Mouse (Mus musculus) hindbrain, embryonic 14.5 days (tissue): ENCODE results near the gene Kctd7. TPM values are rescaled to one million over a fixed set of nuclear protein-coding genes. Genes with fewer than 3 reads are reported as not detected.

Experiments
- ATAC-seq: fragments of 200-750 bp; cut with Nextera tagmentation; 2 replicates; pipeline ENCODE4 v1.8.0; 2017; ENCODE audit warnings: moderate number of reproducible peaks, mild to moderate bottlenecking, moderate TSS enrichment, moderate library complexity; ENCODE audit not compliant: low FRiP score
- DNase-seq: peaks from one replicate; pipeline ENCODE4 v3.0.0-alpha.2; 2015; ENCODE audit warnings: low spot score
- H3K27ac ChIP-seq: fragments of 300-500 bp; sonication (generic); 2 replicates; pipeline ENCODE4 v1.5.1; 2014; ENCODE audit warnings: mild to moderate bottlenecking, moderate library complexity
- H3K27me3 ChIP-seq: fragments of 300-500 bp; sonication (generic); 2 replicates; pipeline ENCODE4 v1.6.1; 2014; ENCODE audit warnings: mild to moderate bottlenecking, low read length, mixed read lengths; ENCODE audit not compliant: control insufficient read depth, insufficient read depth
- H3K36me3 ChIP-seq: fragments of 300-500 bp; sonication (generic); replicated peaks from 2 replicates; pipeline ENCODE4 v1.6.1; 2014; ENCODE audit not compliant: control insufficient read depth, insufficient read depth
- H3K4me1 ChIP-seq: fragments of 300-500 bp; sonication (generic); replicated peaks from 2 replicates; pipeline ENCODE4 v1.6.1; 2014; ENCODE audit warnings: antibody characterized with exemption, low read length, mixed read lengths; ENCODE audit not compliant: control insufficient read depth, insufficient read depth
- H3K4me2 ChIP-seq: fragments of 300-500 bp; sonication (generic); replicated peaks from 2 replicates; pipeline ENCODE4 v1.6.1; 2014; ENCODE audit warnings: mild to moderate bottlenecking, moderate library complexity
- H3K4me3 ChIP-seq: fragments of 300-500 bp; sonication (generic); replicated peaks from 2 replicates; pipeline ENCODE4 v1.5.1; 2014; ENCODE audit warnings: mild to moderate bottlenecking, low read length
- H3K9ac ChIP-seq: fragments of 300-500 bp; sonication (generic); 2 replicates; pipeline ENCODE4 v1.6.1; 2014
- H3K9me3 ChIP-seq: fragments of 300-500 bp; sonication (generic); 2 replicates; pipeline ENCODE4 v1.6.1; 2016; ENCODE audit warnings: low read length; ENCODE audit not compliant: control insufficient read depth
- WGBS: fragments of 180-500 bp; shearing (Covaris S2); extraction: QIAGEN DNeasy Blood & Tissue Kit; methylation state at CpG from one replicate; pipeline ENCODE4 v1.1.7; 2014; 5-methylcytosine and 5-hydroxymethylcytosine counted together
- polyA plus RNA-seq: library from polyadenylated mRNA; unstranded; fragments of >200 nt; fragmentation: Nextera tagmentation; extraction: Ambion mirVana; gene quantifications from 2 replicates; pipeline ENCODE4 v1.2.1, GENCODE M21; 2014

Kctd7 gene
- polyA plus RNA-seq, 1 experiment from 2014 or later = 15.3 TPM

DNA sequence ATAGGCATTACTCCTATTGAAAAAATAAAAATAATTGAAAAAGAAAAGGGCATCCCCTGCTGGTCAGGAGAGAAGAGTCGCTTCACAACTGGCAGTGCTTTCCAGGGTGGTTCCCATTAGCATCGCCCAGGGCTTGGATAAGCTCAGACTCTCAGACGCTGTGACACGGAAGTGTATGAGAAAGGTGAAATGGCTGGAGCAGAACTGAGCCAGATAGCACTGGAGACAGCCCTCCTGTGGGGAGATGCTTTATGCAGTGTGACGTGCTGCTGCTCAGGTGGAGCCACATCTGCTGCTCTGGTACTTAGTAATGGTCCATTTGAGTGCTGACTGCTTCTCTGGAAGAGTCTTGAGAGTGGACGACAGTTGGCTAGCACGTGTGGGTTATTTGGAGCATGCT lies 35.7 kb downstream of the Kctd7 start:
- H3K4me1 ChIP-seq = no peaks in the 10 kb centered on the region

DNA sequence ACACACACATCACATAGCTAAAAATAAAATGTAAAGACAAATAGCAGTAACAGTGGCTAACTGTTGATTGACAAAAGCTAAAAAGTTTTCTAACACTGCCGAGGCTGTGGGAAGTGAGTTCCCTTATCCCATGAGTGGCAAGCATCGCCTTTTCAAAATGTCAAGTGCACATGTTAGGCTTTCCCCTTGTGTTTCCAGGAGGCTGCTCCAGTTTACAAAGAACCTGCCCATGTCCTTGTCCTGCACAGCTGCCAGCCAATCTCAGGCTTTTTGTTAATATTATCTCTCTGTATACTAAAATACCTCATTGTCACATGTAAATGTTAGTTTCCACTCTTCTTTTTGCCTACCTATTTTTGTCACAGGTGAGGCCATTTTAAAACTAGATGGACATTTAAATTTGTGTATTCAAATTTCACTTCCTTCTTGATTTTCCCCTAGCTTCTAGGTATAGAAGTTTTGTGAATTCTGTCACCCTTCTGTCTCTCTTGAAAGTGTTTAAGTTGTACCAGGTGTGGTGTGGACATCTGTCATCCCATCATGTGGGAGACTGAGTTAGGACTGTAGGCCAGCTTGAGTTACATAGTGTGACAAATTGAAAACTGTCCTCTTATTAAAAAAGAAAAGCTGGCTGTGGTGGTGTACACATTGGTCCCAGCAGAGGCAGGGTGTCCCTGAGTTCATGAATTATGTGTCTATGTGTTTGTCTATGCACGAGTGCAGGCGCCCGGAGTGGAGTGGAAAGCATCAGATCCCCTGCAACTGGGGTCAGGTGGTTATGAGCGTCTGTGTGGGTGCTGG lies 37.3 kb downstream of the Kctd7 start:
- no peak overlapping the region for H3K9ac ChIP-seq
- no peak for ATAC-seq
- no peaks in the 10 kb centered on the region for H3K27me3 ChIP-seq

More for the DNA sequence above, 35.7 kb downstream of the Kctd7 start:
- DNase-seq (no peak), ATAC-seq (no peak)
- H3K4me2 ChIP-seq = no peak overlapping the region
- H3K9ac ChIP-seq = no peak overlapping the region
- no peaks in the 10 kb centered on the region for H3K27me3 ChIP-seq
- no peak overlapping the region for H3K27ac ChIP-seq
- no peak overlapping the region for H3K4me3 ChIP-seq
- H3K9me3 ChIP-seq = no peaks in the 10 kb centered on the region
- WGBS = 58% methylated on average over 7 of the region's 7 CpGs
- no peaks in the 10 kb centered on the region for H3K36me3 ChIP-seq

DNA sequence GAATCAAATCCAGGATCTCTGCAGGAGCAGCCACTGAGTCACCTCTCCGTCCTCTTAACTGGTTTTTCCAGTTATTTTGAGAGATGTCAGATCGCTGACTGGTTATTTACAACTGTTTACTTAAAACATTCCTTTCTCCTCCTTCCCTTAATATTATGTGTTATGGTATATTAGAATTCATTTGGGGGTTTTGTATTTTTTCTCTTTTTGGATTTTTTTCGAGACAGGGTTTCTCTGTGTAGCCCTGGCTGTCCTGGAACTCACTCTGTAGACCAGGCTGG lies 37.8 kb downstream of the Kctd7 start:
- Histone ChIP-seq H3K4me2 (no peak overlapping the region), H3K9ac (no peak overlapping the region), H3K27me3 (no peaks in the 10 kb centered on the region), H3K4me3 (no peak overlapping the region), H3K36me3 (no peaks in the 10 kb centered on the region; the same call in 1 of the 2 replicates), H3K4me1 (no peaks in the 10 kb centered on the region; the same call in 1 of the 2 replicates), H3K9me3 (no peaks in the 10 kb centered on the region), H3K27ac (no peak overlapping the region)
- ATAC-seq = no peak
- 95% methylated on average over 3 of the region's 3 CpGs for WGBS
- no peak for DNase-seq

More for the DNA sequence above, 37.3 kb downstream of the Kctd7 start:
- H3K4me1 ChIP-seq = no peaks in the 10 kb centered on the region
- no peaks in the 10 kb centered on the region for H3K9me3 ChIP-seq
- no peaks in the 10 kb centered on the region for H3K36me3 ChIP-seq
- no peak overlapping the region for H3K4me3 ChIP-seq
- DNase-seq = no peak
- H3K27ac ChIP-seq = no peak overlapping the region
- no peak overlapping the region for H3K4me2 ChIP-seq
- WGBS = 86% methylated on average over 6 of the region's 6 CpGs

DNA sequence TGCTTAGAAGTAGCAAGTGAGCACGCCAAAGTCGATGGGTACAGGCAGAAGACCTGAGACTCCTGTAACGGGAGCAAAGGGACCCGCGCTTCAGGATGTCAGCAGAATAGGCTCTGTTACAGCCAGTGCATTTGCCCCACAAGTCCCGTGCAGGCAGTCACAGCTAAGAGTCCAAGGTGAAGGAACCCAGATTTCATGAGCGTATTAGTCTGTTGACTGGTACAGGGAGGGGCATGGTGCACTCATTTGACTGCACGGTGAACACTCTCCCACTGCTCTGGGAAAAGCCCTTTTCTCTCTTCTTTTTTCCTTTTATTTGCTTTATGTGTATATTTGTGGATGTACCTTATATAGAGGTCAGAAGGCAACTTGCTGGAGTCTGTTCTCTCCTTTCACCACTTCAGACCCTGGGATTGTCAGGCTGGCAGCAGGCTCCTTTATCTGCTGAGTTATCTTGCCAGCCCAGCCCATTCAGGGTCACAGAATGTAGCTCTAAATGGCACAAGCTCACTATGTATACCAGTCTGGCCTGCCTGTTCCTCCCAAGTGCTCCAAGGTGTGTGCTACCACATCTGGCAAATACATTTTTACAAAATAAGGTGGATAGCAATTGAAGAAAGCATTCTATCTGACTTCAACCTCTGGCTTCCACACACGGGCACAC lies 39.7 kb downstream of the Kctd7 start:
- H3K27me3 ChIP-seq = no peaks in the 10 kb centered on the region
- H3K4me2 ChIP-seq = no peak overlapping the region
- no peak overlapping the region for H3K4me3 ChIP-seq
- no peaks in the 10 kb centered on the region for H3K9me3 ChIP-seq
- no peak overlapping the region for H3K9ac ChIP-seq
- DNase-seq (no peak), ATAC-seq (no peak)
- WGBS = 94% methylated on average over 9 of the region's 9 CpGs
- H3K27ac ChIP-seq = no peak overlapping the region
- H3K4me1 ChIP-seq = no peaks in the 10 kb centered on the region; the same call in 1 of the 2 replicates
- peaks cover 7% of the 10 kb centered on the region; the same call in 1 of the 2 replicates for H3K36me3 ChIP-seq

DNA sequence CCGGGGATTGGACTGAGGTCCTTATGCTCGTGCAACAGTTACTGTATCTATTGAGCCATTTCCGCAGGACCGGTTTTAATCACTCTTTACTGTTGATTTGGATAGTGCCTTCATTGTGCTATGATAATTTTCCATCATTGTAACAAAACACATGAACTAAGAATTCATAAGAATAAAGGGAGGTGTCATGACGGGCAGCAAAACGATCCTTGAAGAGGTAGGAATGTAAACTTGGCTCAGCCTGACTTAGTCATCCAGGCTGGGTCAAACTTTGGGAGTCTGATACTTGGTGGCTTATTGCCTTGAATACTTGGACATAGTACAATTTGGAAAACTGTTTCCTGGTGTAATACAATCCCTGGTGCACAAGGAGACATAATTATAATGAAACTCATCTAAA lies 40.7 kb downstream of the Kctd7 start:
- ATAC-seq (no peak), DNase-seq (no peak)

DNA sequence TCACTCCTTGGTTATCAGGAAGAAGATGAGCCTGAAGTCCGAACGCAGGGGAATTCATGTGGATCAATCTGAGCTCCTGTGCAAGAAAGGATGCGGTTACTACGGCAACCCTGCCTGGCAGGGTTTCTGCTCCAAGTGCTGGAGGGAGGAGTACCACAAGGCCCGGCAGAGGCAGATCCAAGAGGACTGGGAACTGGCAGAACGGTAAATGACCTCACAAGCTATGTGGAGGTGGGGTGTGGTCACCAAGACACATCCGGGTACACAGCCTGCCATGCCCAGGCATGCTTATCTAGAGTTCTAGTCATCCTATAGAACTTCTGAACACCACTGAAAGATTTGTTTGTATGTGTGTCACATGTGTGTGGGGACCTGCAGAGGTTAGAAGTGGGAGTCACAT lies 42.7 kb downstream of the Kctd7 start:
- no peak for ATAC-seq
- no peak overlapping the region for H3K9ac ChIP-seq
- no peak overlapping the region for H3K27ac ChIP-seq
- no peaks in the 10 kb centered on the region for H3K27me3 ChIP-seq
- H3K4me3 ChIP-seq = no peak overlapping the region
- peak; percentile 32 for DNase-seq
- no peaks in the 10 kb centered on the region; the same call in 1 of the 2 replicates for H3K4me1 ChIP-seq
- WGBS = 35% methylated on average over 7 of the region's 7 CpGs
- no peaks in the 10 kb centered on the region for H3K9me3 ChIP-seq
- H3K36me3 ChIP-seq = peaks cover 35% of the 10 kb centered on the region
- no peak overlapping the region for H3K4me2 ChIP-seq

More for the DNA sequence above, 40.7 kb downstream of the Kctd7 start:
- Histone ChIP-seq H3K4me2 (no peak overlapping the region), H3K4me1 (no peaks in the 10 kb centered on the region; the same call in 1 of the 2 replicates), H3K27ac (no peak overlapping the region), H3K9ac (no peak overlapping the region), H3K36me3 (peaks cover 16% of the 10 kb centered on the region), H3K27me3 (no peaks in the 10 kb centered on the region), H3K4me3 (no peak overlapping the region), H3K9me3 (no peaks in the 10 kb centered on the region)
- WGBS = 92% methylated on average over 6 of the region's 6 CpGs

DNA sequence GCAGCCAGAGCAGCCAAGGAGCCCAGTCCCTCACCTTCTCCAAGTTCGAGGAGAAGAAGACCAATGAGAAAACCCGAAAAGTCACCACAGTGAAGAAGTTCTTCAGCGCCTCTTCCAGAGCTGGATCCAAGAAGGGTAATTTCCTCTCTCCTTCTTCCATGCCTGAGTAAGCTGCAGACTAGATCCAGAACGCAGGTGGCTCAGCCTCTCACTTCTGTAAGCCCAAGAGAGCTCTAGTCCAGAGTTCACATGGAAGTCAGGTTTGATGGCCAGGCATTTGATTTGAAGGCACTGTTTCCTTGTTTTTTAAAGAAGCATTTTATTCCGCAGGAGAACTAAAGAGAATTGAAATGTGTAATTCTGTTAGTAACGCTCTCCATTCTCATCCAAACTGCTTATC lies 46.2 kb downstream of the Kctd7 start:
- Histone ChIP-seq H3K27me3 (no peaks in the 10 kb centered on the region), H3K4me1 (no peaks in the 10 kb centered on the region; the same call in 1 of the 2 replicates), H3K36me3 (peaks cover 56% of the 10 kb centered on the region), H3K4me3 (no peak overlapping the region), H3K9me3 (no peaks in the 10 kb centered on the region), H3K4me2 (no peak overlapping the region), H3K27ac (no peak overlapping the region), H3K9ac (no peak overlapping the region)
- ATAC-seq (no peak), DNase-seq (no peak)
- WGBS = 94% methylated on average over 6 of the region's 6 CpGs

DNA sequence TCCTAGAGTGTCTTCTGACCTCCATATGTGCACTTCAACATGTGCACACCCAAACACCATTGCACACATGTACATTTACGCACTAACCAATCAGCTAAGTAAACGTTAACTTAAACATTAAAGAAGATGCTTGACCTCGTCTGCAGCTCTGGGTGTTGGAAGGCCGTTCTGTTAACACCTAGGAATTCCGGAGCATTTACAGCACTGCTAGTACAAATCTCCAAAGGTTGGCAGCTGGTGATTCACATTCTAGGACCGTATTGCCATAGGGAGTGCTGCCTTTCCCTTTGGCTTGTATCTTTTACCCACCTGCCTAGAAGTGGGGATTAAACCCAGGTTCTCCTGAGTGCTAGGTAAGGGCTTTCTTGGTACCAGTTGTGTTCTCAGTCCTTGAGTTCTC lies 47.2 kb downstream of the Kctd7 start:
- H3K9me3 ChIP-seq = no peaks in the 10 kb centered on the region
- H3K4me2 ChIP-seq = no peak overlapping the region
- no peak for DNase-seq
- H3K4me1 ChIP-seq = no peaks in the 10 kb centered on the region; the same call in 1 of the 2 replicates
- WGBS = 93% methylated on average over 6 of the region's 6 CpGs
- no peak overlapping the region for H3K9ac ChIP-seq
- no peak overlapping the region for H3K4me3 ChIP-seq
- H3K36me3 ChIP-seq = peaks cover 56% of the 10 kb centered on the region
- no peak for ATAC-seq
- no peak overlapping the region for H3K27ac ChIP-seq
- H3K27me3 ChIP-seq = no peaks in the 10 kb centered on the region

DNA sequence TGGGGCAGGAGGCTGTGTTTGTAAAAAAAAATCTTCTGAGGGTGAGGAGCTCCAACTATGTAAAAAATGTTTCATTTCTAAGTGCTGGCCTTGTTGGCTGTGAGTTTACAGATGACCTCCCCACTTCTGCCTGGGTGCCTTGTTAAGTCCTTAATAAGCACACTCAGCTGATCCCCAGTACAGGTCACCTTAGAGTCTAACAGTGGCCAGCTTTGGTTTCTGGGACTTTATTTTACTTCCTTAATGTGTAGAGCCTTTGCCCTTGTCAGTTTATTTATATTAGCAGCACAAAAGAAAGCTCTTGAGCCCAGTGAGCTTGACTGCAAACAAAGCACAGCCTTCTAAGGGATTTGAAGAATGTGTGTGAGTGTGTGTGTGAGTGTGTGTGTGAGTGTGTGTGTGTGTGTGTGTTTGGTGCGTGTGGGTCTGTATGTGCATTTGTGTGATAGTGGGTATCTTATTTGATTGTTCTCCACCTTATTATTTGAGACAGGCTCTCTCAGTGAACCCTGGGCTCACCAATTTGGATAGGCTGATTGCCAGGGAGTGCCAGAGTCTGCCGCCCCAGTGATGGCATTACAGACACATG lies 47.8 kb downstream of the Kctd7 start:
- H3K4me2 ChIP-seq = no peak overlapping the region
- H3K27ac ChIP-seq = no peak overlapping the region
- DNase-seq = no peak
- H3K4me1 ChIP-seq = no peaks in the 10 kb centered on the region; the same call in 1 of the 2 replicates
- WGBS = 86% methylated on average over 2 of the region's 2 CpGs
- H3K9me3 ChIP-seq = no peaks in the 10 kb centered on the region
- no peak overlapping the region for H3K9ac ChIP-seq
- H3K27me3 ChIP-seq = no peaks in the 10 kb centered on the region
- H3K36me3 ChIP-seq = peaks cover 56% of the 10 kb centered on the region
- no peak for ATAC-seq
- H3K4me3 ChIP-seq = no peak overlapping the region
